Mouse (Mus musculus) right cerebral cortex, adult 2 months (tissue): ENCODE data around the gene Agmo.

ENCODE experiments used
- DNase-seq, 2 experiments: peaks; one replicate each; pipeline ENCODE4 v3.0.0; 2021 to 2022; ENCODE audit warnings: low spot score in 2 of 2

Agmo gene

GRCm38 (mm10) chr12:37241566-37242021, at the start of gene Agmo:
Gene Agmo, plus strand, starts transcription at chr12:37241641.
- peak; percentile 6 to 19 for DNase-seq

- DNase-seq: no peak
These were observed 10.3 kb upstream of the Agmo start for GRCm38 (mm10) chr12:37231119-37231518.

- no peak for DNase-seq
These were observed 371 bp upstream of the Agmo start for GRCm38 (mm10) chr12:37240975-37241565.

- no peak for DNase-seq
These were observed 1.0 kb downstream of the Agmo start for GRCm38 (mm10) chr12:37242484-37242883.

- no peak for DNase-seq
These were observed 3.4 kb downstream of the Agmo start for GRCm38 (mm10) chr12:37244876-37245275.

GRCm38 (mm10) chr12:37251688-37252087, 10.2 kb downstream of the Agmo start:
- DNase-seq: no peak

- no peak for DNase-seq
These were observed 15.7 kb downstream of the Agmo start for GRCm38 (mm10) chr12:37257099-37257498.

- no peak for DNase-seq
These were observed 18.5 kb downstream of the Agmo start for GRCm38 (mm10) chr12:37259771-37260528.

GRCm38 (mm10) chr12:37263685-37264084, 22.2 kb downstream of the Agmo start:
- DNase-seq: no peak

GRCm38 (mm10) chr12:37268636-37269152, 27.3 kb downstream of the Agmo start:
- no peak for DNase-seq

- no peak for DNase-seq
These were observed 31.2 kb downstream of the Agmo start for GRCm38 (mm10) chr12:37272660-37273059.

GRCm38 (mm10) chr12:37273964-37274657, 32.7 kb downstream of the Agmo start:
- DNase-seq: no peak

- no peak for DNase-seq
These were observed 33.2 kb downstream of the Agmo start for GRCm38 (mm10) chr12:37274658-37275019.

GRCm38 (mm10) chr12:37306956-37307466, 65.6 kb downstream of the Agmo start:
- no peak for DNase-seq

GRCm38 (mm10) chr12:37310786-37311185, 69.3 kb downstream of the Agmo start:
- DNase-seq: no peak

GRCm38 (mm10) chr12:37322860-37323259, 81.4 kb downstream of the Agmo start:
- no peak for DNase-seq

- no peak for DNase-seq
These were observed 93.5 kb downstream of the Agmo start for GRCm38 (mm10) chr12:37334987-37335386.

- no peak for DNase-seq
These were observed 102.8 kb downstream of the Agmo start for GRCm38 (mm10) chr12:37344225-37344624.

- DNase-seq: no peak
These were observed 104.3 kb downstream of the Agmo start for GRCm38 (mm10) chr12:37345696-37346095.

GRCm38 (mm10) chr12:37392316-37392715, 150.9 kb downstream of the Agmo start:
- DNase-seq: no peak

- DNase-seq: no peak
These were observed 161.1 kb downstream of the Agmo start for GRCm38 (mm10) chr12:37402541-37402940.

- no peak for DNase-seq
These were observed 184.9 kb downstream of the Agmo start for GRCm38 (mm10) chr12:37426350-37426749.
